Mouse (Mus musculus): ENCODE data around the gene Thap4.

Thap4 gene

DNA sequence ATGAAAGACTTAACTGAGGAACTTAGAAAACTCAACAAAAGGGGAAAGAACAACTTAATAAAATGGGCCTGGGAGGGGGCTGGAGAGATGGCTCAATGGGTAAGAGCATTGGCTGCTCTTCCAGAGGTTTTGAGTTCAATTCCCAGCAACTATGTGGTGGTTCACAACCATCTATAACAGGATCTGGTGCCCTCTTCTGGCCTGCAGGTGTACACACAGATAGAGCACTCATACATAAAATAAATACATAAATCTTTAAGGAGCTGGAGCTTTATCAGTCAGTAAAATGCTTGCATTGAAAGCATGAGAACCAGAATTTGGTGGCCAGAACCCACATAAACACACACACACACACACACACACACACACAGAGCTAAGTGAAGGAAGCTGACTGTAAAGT, 11.8 kb downstream of the Thap4 start:
- DNase-seq: no peak

DNA sequence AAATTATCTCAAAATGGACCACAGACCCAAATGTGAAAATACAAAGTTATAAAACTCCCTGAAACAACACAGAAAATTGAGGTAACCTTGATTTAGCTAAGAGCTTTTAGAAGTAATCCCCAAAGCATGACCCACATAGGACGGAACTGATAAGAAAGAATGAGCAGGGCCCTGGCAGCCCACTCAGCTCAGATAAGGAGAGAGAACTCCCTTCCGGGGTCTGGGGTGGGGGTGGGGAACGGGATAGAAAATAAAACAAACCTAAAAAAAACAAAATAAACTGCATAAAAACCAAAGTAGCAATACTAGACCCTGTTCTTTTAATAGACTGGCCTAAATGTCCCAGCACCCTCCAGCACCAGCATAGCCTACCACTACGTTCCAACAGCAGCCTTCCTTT, 12.7 kb downstream of the Thap4 start:
- no peak for DNase-seq

DNA sequence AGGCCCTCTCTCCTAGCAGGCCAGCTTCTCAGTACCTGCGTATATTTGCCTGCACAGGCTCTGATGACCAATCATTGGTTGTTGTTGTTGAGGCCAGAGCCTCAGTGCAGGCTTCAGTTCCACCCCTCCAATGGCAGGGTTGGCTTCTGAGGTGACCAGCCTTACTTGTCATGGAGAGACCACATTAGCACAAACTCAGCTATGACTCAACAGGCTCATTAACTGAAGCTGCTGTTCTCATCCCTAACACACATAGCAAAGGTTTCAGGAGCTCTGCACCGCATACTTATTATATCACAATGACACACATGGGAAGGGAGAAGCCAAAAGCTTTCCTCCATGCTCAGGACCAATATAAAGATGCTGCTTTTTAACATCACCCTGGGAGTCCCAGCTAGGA, 14.0 kb downstream of the Thap4 start:
- no peak for DNase-seq

DNA sequence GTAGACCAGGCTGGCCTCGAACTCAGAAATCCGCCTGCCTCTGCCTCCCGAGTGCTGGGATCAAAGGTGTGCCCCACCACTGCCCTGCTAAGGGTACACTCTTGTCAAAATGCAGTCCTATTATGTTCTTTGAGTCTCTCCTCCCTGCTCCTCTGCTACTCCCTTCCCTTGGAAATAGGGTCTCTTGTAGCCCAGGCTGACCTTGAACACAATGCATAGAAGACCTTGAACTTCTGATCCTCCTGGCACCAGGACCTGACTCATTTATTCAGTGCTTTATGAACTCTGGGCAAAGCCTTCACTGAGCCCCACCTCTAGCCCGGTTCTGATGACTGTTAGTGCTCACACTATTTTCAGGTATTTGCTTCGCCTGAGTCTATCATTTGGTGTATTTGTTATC, 17.0 kb downstream of the Thap4 start:
- DNase-seq: no peak

DNA sequence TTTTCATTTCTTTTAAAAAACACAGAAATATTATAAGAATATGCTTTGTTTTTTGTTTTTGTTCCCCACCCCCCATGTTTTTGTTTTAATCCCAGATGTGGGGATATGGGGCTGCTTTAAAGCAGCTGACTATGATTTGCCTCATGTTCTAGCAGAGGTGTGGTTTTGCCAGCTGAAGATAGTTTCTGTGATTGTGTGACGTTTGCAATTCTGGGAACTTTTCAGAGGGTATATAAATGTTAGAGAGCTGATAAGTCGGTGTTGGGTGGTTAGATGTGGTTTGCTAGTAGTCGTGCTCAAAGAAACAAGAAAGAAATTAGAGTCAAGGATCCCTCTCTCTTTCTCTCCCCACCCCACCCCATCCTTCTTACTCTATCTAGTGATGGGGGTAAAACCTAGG, 18.8 kb downstream of the Thap4 start:
- DNase-seq: no peak

DNA sequence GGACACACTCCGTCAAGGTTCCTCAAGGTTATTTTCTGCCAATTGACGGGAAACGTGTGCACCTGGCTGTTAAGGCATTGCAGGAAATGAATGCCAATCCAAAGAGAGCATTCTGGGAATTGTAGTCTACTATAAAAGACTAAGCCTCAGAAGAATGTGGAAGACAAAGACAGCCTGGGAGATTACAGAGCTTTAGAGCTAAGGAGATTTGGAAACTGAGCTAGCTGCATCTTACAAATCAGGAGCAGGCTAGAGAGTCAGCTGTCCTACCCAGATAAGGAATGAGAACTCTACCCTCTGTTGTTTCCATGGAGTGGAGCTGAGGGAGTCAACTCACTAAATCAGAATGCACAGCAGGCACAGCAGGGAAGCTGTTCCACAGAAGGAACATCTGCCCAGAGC, 22.8 kb downstream of the Thap4 start:
- peak in 1 of 2 experiments; percentile 44 for DNase-seq

DNA sequence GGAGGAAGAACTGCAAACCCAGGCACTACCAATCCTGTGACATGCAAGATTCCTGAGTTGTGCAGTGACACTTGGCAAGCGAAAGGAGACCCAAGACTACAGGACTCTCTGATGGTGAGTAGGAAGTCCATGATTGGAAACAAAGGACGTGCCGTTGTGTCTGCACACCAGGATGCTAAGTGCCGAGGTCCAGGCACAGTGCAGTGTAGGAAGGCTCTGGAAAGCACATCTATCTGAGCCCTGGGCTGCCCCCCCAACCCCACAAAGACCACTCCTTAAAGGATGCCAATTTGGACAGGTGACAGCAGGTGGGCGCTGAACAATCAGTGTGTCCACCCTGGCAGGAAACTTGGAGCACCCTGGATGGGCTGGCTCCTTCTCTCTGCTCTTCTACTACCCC, 23.6 kb downstream of the Thap4 start:
- DNase-seq: no peak

DNA sequence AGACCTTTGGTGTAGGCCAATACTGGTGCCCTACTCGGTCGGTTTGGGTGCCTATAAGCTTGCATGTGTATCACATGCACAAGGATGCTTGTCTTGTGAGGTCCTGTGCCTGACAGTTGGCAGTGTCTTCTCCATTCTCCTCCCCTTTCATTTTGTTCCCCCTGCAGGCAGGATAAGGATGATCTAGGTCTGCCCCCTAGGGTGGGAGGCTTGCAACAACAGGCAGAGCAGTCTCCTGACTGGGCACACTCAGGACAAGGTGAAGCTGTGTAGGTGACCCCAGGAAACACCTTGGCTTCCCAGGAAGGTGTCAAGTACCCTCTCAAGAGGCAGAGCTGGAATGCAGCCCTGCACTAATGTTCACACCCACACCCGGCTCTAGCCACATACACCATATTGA, 27.7 kb downstream of the Thap4 start:
- DNase-seq: peak; percentile 56 to 69

DNA sequence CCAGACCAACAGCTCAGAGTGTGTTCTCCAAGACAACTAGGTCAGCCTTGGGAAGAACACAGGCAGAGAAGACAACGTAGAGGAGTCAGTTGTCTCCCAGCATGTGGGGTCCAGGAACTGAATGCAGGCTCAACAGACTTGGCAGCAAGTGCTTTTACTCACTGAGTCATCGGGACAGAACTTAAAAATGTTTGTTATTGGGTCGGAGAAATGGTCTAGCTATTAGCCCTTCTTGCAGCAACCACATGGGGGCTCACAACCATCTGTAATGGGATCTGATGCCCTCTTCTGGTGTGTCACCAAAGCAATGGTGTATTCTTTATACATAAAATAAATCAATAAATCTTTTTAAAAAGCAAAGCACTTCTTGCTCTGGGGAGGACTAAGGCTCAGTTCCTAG, 28.5 kb downstream of the Thap4 start:
- DNase-seq: peak in 1 of 2 experiments; percentile 22

DNA sequence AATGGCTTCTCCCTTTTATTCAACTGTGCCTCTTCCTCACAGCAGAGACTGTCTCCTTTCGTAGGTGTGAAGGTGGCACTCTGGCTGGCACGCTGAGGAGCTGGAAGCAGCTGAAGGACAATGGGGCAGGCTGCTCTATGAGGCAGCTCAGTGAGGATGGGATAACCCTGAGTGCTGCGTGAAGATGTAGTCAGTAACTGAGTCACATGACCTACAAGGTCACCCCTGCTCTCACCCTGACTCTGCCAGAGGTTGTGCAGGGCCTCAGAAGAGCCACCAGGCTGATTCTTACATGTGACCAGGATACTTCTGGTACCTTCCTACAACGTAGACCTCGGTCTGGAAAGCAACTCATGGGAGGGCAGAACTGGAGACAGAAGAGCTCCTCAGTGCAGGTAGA, 29.0 kb downstream of the Thap4 start:
- no peak for DNase-seq

DNA sequence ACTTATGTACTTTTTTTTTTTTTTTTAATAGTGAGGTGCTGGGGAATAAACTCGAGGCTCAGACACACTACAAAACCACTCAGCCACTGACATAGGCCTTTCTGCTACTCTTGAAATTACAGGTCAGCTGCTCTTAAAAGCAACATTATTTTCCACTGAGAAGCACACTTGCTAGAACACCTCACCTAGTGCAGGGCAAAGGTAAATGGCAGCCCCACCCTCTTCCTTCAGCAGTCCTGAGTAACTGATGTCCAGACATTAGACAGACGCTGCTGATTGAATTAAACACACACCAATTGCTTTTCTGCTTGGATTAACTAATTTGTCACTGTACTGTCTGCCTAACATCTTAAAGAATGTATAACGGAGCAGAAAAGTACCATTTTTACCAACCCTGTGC, 30.0 kb downstream of the Thap4 start:
- no peak for DNase-seq

DNA sequence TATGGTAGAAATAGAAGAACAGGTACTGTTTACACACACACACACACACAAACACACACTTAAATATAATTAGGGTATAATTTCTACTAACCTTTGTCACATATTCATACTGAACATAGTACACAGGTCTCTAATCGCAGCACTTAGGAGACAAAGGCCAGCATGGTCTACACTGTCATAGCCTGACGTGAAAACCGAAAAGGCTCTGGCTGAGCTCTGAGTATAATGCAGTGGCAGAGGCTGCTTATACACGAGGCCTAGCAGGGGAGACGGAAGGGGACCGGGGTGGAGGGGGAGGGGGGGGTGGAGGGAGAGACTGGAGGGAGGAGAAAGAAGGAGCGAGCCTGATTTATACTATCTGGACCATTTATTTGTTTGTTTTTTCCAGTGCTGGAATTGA, 33.1 kb downstream of the Thap4 start:
- no peak for DNase-seq

DNA sequence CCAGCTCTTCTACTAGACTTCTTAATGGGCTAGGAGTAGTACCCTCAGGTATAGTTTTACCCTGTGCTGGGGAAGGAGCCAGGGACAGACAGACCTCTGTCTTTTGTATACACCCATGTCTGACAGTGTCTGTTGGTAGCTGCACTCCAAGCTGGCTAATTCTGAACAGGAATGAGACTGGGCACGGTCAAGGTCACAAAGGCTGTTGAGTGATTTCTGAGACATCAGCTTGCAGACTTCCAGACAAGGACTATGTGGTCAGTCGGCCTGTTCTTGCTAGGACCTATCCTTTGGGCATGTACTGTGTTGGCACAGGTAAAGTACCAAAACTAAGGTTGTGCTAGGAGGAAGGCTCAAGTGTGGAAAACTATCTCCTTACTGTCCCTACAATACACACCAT, 38.5 kb downstream of the Thap4 start:
- no peak for DNase-seq

DNA sequence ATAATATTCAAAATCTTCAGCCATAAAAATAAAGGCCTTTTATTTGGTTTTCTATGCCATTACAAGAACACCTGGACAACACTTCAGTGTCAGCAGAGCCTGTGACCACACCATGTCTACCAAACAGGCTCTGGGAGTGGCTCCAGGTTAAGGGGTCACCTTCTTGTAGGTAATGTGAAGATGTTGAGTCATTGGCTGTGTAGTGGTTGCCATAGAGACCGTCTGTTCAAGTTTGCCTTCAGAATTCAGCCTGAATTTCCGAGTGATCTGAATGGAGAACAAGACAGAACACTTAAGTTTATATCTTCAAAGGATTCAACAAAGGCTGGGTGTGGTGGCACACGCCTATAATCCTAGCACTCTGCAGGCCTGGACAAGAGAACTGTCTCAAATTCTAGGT, 49.3 kb downstream of the Thap4 start:
- no peak for DNase-seq

DNA sequence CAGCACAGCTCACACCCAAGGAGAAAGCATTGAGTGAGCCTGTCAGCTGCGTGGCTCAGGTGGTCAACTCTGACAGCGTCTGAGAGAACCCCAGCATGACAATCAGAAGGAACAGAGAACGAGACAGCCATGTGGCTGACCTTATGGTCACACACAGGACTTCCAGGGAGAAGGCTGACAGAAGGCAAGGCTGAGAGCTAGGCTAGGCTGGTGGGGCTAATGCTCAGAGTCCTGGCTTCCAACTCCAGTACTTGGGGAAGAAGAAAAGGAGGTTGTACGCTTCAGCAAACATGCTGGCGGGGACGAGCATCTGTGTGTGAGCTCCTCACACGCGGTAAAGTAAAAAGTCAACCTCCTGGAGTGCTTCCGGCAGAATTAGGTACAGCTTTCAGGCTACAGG, 50.3 kb downstream of the Thap4 start:
- DNase-seq: peak in 1 of 2 experiments; percentile 18

DNA sequence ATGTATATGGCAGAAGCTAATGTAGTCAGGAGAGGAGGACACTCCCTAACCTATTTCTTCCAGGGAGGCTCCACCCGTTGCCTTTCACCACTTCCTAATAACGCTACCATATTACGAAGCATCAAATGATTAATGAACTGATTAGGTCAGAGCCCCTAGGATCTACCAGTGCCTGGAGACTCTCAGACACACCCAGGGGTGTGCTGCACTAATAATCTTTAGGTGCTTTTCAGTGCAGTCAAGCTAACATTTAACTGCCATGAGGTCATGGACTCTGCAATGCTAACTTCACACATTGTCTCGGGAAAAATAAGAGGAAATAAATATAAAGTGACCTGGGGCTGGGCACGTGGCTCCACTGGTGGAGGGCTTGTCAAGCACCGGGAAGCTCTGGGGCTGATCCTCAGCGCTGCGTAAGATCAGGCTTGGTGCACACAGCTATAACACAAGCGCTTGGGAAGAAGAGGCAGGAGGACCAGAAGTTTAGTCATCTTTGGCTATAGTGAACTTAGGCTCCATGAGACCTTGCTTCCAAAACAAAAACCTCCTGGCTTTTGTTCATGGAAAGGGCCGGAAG, 51.1 kb downstream of the Thap4 start:
- no peak for DNase-seq

DNA sequence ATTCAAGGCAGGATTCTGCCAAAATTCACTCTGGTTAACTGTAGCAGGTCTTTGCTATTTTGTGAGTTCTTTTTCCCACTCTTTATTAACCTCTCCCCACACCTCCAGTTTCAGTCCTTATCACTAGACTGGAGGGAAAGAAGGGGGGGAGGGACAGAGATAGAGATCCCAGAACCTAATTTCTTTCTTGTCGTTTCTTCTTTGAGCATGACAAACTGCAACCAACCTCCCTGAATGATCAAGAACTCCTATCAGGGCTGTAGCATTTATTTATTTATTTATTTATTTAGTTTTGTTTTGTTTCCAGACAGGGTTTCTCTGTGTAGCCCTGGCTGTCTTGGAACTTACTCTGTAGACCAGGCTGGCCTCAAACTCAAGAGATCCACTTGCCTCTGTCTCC, 52.6 kb downstream of the Thap4 start:
- no peak for DNase-seq

DNA sequence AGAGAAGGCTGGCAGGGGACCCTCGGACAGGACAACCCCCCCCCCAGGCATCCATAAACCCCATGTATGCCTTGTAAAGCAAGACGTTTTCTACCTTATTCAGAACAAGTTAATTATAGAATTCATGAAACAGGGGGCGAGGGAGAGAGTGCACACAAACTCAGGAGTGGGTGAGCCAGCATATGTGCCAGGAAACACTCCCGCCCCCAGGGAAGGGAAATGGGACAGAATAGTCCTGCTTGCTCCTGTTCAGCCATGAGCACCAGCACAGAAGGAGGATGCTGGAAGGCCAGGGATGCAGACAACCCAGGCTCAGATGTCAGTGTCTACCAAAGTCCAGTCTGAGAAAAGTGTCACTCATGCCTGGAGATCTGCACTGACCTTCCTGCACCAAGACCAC, 55.5 kb downstream of the Thap4 start:
- DNase-seq: no peak

DNA sequence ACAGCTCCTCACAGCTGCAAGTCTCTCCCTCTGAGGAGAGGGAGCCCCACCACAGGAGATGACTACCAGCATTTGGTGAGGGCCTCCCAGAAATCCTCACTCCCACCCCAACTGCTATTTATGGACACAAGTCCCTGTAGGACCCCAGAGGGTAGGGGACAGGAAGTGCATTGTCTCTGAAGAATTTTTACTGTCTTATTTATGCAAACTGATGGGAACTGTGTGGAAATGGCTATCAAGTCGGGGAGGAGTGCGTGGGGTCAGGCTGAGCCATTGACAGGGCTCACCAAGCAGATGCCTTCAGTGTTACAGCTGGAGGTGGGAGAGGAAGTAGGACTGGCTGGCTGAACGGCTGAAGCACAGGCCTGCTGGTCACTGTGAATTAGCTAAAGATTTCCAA, 57.3 kb downstream of the Thap4 start:
- DNase-seq: no peak

DNA sequence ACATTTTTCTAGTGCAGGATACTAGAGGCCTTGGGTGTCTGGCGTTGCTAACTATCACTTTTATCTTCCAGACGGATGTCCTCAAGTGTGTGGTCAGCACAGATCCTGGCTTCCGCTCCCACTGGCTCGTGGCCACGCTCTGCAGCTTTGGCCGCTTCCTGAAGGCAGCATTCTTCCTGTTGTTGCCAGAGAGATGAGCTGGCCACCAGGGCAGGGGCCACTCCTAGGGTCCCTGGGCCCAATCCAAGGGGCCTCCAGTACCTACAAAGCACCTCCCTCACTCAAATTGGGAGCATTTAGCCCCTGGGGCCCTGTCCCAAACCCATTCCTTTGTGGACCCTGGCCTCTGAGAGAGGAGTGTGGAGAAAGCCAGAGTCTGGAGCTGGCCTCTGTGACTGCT, 59.7 kb downstream of the Thap4 start:
- peak; percentile 60 to 71 for DNase-seq

DNA sequence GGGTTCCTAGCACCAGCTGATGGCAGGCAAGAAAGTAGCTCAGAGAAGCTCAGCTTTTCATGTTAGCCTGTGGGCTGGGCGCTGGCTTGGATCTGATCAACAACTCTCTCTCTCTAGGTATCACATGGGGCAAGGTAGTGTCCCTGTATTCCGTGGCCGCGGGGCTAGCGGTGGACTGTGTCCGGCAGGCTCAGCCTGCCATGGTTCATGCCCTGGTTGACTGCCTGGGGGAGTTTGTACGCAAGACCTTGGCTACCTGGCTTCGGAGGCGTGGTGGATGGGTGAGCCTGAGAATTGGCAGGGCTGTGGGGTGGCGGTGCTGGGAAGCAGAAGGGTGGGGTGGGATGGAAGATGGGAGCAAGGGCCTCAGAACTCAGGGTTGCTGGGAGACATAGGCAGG, 60.7 kb downstream of the Thap4 start:
- no peak for DNase-seq

DNA sequence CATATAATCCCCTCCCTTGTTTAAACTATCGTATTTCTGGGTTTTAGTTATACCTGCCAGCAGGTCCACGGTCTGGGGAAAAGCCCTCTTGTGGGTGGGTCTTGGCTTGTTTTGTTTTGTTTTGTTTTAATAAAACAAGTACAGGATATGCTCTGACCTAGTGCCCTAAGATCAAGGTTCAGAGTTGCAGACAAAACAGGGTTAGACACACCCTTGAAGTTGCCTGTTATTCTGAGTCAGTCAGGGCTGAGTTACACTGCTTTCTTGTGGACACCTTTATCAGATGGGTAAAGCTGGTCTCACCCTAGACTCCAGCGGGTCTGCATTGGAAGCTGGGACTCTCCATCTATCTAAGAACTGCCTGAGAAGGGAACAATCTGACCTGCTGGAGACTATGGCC, 61.2 kb downstream of the Thap4 start:
- DNase-seq: no peak

DNA sequence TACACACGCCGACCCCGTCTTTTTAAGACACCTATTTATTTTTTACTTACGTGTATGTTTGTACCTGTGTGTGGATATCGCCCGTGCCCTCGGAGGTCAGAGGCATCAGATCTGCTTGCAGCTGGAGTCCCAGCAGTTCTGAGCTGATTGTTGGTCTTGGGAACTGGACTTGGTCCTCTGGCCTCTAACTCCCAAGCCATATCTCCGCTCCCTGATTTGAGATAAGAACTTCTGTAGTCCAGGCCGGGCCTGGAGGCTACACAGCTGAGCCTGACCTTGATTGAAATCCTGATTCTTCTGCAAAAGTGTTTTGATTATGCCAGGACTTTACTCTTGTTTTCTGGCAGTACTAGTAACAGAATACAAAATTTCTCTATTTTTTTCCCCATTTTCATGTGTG, 61.9 kb downstream of the Thap4 start:
- DNase-seq: no peak

DNA sequence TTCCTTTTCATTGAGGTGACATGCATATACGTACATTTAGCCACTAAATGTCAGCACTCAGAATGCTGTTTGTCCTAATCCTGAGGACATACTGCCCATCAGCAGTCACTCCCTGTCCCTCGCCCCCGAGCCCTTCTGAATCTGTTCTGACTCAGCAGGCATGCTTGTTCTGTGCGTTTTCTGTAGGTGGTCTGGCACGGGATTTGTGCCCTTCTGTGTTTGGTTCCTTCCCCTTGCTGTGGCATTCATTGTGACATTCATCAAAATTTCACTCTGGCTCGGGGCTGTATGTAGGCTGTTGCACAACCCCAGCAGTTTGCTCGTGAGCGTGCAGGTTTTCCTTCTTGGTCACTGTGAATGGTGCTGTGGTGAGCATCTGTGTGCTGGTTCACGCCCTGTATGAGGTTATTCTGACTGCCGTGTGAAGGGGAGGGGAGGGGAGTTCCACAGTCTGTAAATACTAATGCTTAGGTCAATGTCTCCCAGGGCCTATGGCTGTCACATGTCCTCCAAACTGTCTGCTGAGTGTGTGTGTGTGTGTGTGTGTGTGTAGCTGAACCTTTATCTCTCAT, 62.8 kb downstream of the Thap4 start:
- no peak for DNase-seq

DNA sequence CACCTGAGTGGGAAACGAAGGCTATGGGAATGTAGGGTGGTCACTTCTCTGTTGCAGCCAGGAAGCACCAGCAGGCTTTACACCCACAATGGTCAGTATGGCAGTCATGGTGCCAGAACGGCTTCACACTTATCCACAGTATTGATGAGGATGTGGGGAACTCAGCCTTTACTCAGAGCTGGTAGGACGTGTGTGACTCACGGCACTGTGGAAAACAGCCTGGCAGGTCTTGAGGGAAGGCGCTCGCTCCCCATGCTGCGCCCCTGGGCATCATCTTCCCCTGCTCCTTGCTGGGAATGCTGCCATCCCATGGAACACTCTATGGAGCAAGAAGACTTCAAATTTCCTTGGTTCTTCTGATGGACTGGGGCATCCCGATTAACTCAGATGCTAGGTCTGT, 63.6 kb downstream of the Thap4 start:
- no peak for DNase-seq
